Mouse (Mus musculus): ENCODE data around the gene Nrip2.

- TF ChIP-seq CTCF (IDR thresholded peaks at IDR 0.05; ENCODE audit: borderline replicate concordance, control insufficient read depth, extremely low read depth, insufficient read depth, low read length, poor library complexity) (no peak), POLR2A (IDR thresholded peaks at IDR 0.05; ENCODE audit: control insufficient read depth, extremely low read depth, insufficient read depth, low read length, poor library complexity) (no peak)
Measured at GRCm38 (mm10) chr6:128390683-128391082, 8.4 kb upstream of the Nrip2 start.
